Comparison of ENCODE assay signal across 9 mouse cellular contexts in genomic region chr11:70973947-70974346, GRCm38 (mm10). TPM values are rescaled to one million over a fixed set of nuclear protein-coding genes. Genes with fewer than 3 reads are reported as not detected.
DNase-seq lines count a peak whose midpoint lies in the region; ATAC-seq and TF ChIP-seq lines count a peak whose summit lies in the region.
"Had no signal": no experiment of that assay in that cellular context is flagged by ENCODE, and none has a peak within 500 bp of the region (broad histone marks: within the 10 kb centered on the region; RNA-seq: fewer than 3 reads in every experiment).

No protein-coding gene starts in this region.

- no peak overlapping the region for H3K4me3 ChIP-seq in gastrocnemius, adult 2 months

- intact Hi-C loops in gastrocnemius, adult 2 months (cut with DNase I): no loop called here
- intact Hi-C loops in gastrocnemius, postnatal 14 days (cut with DNase I; ENCODE audit: low total_unique reads): no loop called here

- no peak for DNase-seq in gastrocnemius, adult 2 months
- no peak for DNase-seq in gastrocnemius, postnatal 14 days
- DNase-seq in lung, postnatal 10 days: peak; percentile 19
- no peak for DNase-seq in lung, postnatal 4 days
- no peak for DNase-seq in Patski (ENCODE audit: low read depth, low spot score)
- DNase-seq in naive thymus-derived CD4-positive, alpha-beta T cell, adult 2 months (ENCODE audit: low read depth): peak; percentile 36
- DNase-seq in cerebellum, adult 11 months: no peak
- DNase-seq in heart, adult 8-10 months (ENCODE audit: low spot score): no peak
- DNase-seq: heart, postnatal 36 days had no signal

- peak; percentile 28; the same call in 1 of the 2 replicates for TF ChIP-seq CTCF in gastrocnemius, adult 2 months (IDR thresholded peaks at IDR 0.05)
- TF ChIP-seq CTCF in Patski (IDR thresholded peaks at IDR 0.05): peak; percentile 57

- no peaks in the 10 kb centered on the region for H3K27me3 ChIP-seq in Patski

- CTCF ChIA-PET in Patski (lab: Charles Lee): no interaction called here

- POLR2A ChIA-PET in Patski (lab: Charles Lee): interaction anchor here (0.6 kb wide), 1 partner anchor 1054 kb away, joined by 3 read pairs; no protein-coding TSS in a partner anchor

- no peak for ATAC-seq in Patski

- in situ Hi-C loops in Patski (cut with MboI; ENCODE audit: low pct_unique_long_range_greater_than_20kb): no loop called here

- H3K27ac ChIP-seq in gastrocnemius, adult 2 months: no peak overlapping the region

RNA-seq across cellular contexts. Expression of gene Rpain, which starts 3.9 kb away (rescaled TPM):
- total RNA-seq in gastrocnemius, adult 2 months (2021): 10 to 100 TPM; 12.2 to 13.9 TPM
- 10 to 100 TPM; 11.4 to 13.4 TPM for total RNA-seq in gastrocnemius, postnatal 14 days (2021)
- polyA plus RNA-seq in Patski (2021): 51.8 TPM
- total RNA-seq in heart, adult 8-10 months (2022): 10 to 100 TPM; 15.7 to 17.6 (median 16.7) TPM

RNA-seq across cellular contexts. Expression of gene Nup88, which starts 4.2 kb away (rescaled TPM):
- 10 to 100 TPM; 30.4 to 34.9 TPM for total RNA-seq in gastrocnemius, adult 2 months (2021)
- 10 to 100 TPM; 36.7 to 38.6 TPM for total RNA-seq in gastrocnemius, postnatal 14 days (2021)
- 128 TPM for polyA plus RNA-seq in Patski (2021)
- 10 to 100 TPM; 42.5 to 49.0 (median 45.9) TPM for total RNA-seq in heart, adult 8-10 months (2022)

RNA-seq across cellular contexts. Expression of gene C1qbp, which starts 8.9 kb away (rescaled TPM):
- 100 to 1,000 TPM; 102 to 146 TPM for total RNA-seq in gastrocnemius, adult 2 months (2021)
- 100 to 1,000 TPM; 146 to 150 TPM for total RNA-seq in gastrocnemius, postnatal 14 days (2021)
- 248 TPM for polyA plus RNA-seq in Patski (2021)
- 100 to 1,000 TPM; 205 to 232 (median 222) TPM for total RNA-seq in heart, adult 8-10 months (2022)

RNA-seq across cellular contexts. Expression of gene Dhx33, which starts 30.3 kb away (rescaled TPM):
- 10 to 100 TPM in 1 of 2 experiments, 1 to 10 TPM in 1; 8.4 to 10.3 TPM for total RNA-seq in gastrocnemius, adult 2 months (2021)
- 1 to 10 TPM; 7.0 to 9.8 TPM for total RNA-seq in gastrocnemius, postnatal 14 days (2021)
- polyA plus RNA-seq in Patski (2021): 20.9 TPM
- total RNA-seq in heart, adult 8-10 months (2022): 10 to 100 TPM in 3 of 4 experiments, 1 to 10 TPM in 1; 9.5 to 11.8 (median 10.6) TPM

RNA-seq across cellular contexts. Expression of gene Mis12, which starts 45.5 kb away (rescaled TPM):
- 1 to 10 TPM; 3.1 to 5.0 TPM for total RNA-seq in gastrocnemius, adult 2 months (2021)
- total RNA-seq in gastrocnemius, postnatal 14 days (2021): 1 to 10 TPM; 5.1 to 6.4 TPM
- 30.3 TPM for polyA plus RNA-seq in Patski (2021)
- total RNA-seq in heart, adult 8-10 months (2022): 1 to 10 TPM; 5.6 to 9.2 (median 6.9) TPM

Comparison
In these comparisons a context has a peak if more than half of its experiments do, and no peak if none do; other contexts are left out.
1. DNase-seq: peak in lung, postnatal 10 days (single experiment) and naive thymus-derived CD4-positive, alpha-beta T cell, adult 2 months (single experiment); none in gastrocnemius, adult 2 months (single experiment), gastrocnemius, postnatal 14 days (single experiment), lung, postnatal 4 days (0 of 2), Patski (single experiment), cerebellum, adult 11 months (single experiment) and heart, adult 8-10 months (single experiment).